Mouse (Mus musculus): Measurements from ENCODE around the gene Gid4. TPM values are rescaled to one million over a fixed set of nuclear protein-coding genes. Genes with fewer than 3 reads are reported as not detected.

The Gid4 gene
- total RNA-seq, 2 experiments from 2014 or later: 64.5 to 66.7 TPM

DNA sequence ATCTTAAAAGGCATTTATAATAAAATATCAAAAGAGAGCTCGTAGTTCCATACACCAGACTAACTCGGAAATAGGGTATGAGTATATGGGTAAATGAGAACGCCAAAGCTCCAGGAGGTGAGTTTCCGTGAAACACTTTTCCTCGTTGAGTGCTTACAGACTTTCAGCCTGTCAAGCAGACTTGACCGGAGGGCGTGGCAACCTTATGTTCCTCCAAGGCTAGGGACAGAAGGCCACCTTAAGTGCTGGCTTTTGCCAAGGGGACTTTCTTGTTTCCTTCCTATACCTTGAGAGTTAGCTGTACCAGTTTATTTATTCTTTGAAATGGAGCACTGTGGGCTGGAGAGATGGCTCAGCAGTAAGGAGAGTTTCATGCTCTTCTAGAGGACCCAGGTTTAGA lies 23.2 kb downstream of the Gid4 start:
- intact Hi-C loops (cut with DNase I): no loop called here
- DNase-seq: no peak
- no peak overlapping the region for H3K27ac ChIP-seq
- no peak for TF ChIP-seq CTCF (IDR thresholded peaks at IDR 0.05)
- H3K4me3 ChIP-seq: no peak overlapping the region

DNA sequence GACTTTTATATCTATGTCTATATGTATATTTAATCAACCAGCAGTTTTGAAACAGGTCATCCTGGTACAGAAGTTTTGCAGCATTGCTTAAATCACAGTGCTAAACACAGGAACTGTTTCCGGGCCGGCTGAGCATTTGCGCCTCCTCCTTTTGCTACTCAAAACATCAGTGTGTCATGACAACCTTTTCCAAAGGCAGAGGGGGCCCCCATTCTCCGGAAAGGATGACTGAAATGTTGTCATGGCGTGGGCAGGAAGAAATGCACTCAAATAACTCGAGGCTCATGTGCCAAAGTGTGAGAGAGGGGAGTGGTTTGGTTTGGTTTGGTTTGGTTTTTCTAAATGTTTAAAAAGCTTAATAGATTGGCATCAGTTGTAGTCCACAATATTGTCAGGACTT lies 26.0 kb downstream of the Gid4 start:
- H3K27ac ChIP-seq: no peak overlapping the region
- TF ChIP-seq CTCF (IDR thresholded peaks at IDR 0.05): no peak
- intact Hi-C loops (cut with DNase I): no loop called here
- H3K4me3 ChIP-seq: no peak overlapping the region
- no peak for DNase-seq

DNA sequence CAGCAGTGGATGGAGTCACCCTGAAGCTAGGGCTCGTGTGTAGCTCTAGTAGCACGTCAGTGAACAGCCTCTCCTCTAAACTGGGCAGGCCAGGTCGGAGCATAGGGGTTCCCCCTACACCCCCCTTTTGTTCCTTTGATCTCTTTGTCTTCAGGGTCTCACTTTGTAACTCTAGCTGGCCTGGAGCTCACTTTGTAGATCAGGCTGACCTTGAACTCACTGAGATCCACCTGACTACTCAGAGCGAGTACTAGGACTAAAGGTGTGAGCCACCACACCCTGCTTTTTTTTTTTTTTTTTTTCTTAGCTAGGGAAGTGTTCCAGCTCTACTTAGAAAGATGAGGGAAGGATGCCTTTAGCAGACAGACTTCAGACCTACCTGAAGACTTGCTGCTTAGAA lies 27.1 kb downstream of the Gid4 start:
- intact Hi-C loops (cut with DNase I): no loop called here
- no peak for DNase-seq
- Histone ChIP-seq H3K27ac (no peak overlapping the region), H3K4me3 (no peak overlapping the region)
- TF ChIP-seq CTCF (IDR thresholded peaks at IDR 0.05): no peak

DNA sequence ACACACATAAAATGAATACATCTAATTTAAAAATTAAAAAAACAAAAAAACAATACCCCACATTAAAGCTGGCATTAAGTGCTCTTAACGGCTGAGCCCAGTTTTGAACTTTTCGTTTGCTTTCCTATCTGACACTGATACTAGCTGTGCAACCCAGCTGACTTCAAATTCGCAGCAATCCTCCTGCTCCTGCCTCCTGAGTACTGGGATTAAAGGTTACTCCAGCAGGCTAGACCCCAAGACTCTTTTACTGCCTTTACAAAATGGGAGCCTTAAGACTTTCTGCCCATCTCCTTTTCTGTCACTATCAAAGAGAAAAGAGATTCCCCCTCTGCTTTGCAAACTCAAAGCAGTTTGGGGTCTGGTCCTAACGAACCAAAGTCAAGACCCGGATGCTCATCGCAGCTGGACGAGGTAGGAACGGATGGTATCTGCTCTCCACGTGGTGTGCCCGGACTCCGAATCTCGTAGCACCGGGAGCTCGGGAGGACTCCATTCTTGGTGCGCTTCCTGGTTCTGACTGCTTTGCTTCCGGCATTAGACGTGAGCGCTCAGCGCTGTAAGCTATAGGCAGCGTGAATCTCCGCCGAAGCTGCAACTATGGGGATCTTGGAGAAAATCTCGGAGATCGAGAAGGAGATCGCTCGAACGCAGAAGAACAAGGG lies 37.3 kb downstream of the Gid4 start, which contains the start of gene Drg2:
TSS of gene Drg2 (plus strand) at position 512 of the 665 bp plus-strand sequence.
- TF ChIP-seq CTCF (IDR thresholded peaks at IDR 0.05): no peak
- DNase-seq: peak; percentile 91

DNA sequence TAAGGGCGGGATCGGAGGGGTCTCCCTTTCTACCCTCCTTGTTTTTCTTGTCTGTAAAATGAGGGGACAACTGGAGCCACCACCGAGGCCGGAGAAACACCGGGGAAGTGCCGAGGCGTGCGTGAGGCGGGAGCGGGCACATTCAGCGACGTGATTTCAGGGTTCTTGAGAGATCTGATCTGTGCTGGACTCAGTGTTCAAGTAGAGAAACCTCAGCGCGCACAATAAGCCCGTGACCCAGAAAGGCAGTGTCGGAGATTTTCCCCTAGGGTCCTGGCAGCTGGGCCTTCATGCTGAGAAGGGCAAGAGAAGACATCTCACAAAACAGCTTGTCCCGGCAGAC lies 37.8 kb downstream of the Gid4 start:
- Histone ChIP-seq H3K27ac (peak overlapping the region; percentile 89), H3K4me3 (peak overlapping the region; percentile 92)
- TF ChIP-seq CTCF (IDR thresholded peaks at IDR 0.05): no peak
- intact Hi-C loops (cut with DNase I): no loop called here
- DNase-seq: peak; percentile 50

More for the DNA sequence above, 37.3 kb downstream of the Gid4 start, which contains the start of gene Drg2:
- H3K27ac ChIP-seq: peak within 1 kb of the TSS; percentile 89
- peak within 1 kb of the TSS; percentile 92 for H3K4me3 ChIP-seq
- intact Hi-C loops (cut with DNase I): no loop called here

DNA sequence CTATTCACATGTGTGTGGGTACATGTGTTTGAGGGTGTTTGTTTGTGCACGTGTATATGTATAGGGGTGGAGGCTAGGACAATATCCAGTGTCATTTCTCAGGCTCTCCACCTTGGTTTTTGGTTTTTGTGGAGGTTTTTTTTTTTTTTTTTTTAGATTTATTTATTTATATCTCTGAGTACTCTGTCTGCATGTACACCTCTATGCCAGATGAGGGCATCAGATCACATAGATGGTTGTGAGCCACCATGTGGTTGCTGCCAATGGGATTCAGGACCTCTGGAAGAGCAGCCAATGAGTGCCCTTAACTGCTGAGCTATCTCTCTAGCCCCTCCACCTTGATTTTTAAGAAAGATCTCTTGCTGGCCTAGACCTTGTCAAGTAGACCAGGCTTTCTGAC lies 41.0 kb downstream of the Gid4 start:
- Histone ChIP-seq H3K27ac (no peak overlapping the region), H3K4me3 (no peak overlapping the region)
- no peak for DNase-seq
- TF ChIP-seq CTCF (IDR thresholded peaks at IDR 0.05): peak; percentile 24; the same call in 1 of the 2 replicates
- intact Hi-C loops (cut with DNase I): no loop called here

DNA sequence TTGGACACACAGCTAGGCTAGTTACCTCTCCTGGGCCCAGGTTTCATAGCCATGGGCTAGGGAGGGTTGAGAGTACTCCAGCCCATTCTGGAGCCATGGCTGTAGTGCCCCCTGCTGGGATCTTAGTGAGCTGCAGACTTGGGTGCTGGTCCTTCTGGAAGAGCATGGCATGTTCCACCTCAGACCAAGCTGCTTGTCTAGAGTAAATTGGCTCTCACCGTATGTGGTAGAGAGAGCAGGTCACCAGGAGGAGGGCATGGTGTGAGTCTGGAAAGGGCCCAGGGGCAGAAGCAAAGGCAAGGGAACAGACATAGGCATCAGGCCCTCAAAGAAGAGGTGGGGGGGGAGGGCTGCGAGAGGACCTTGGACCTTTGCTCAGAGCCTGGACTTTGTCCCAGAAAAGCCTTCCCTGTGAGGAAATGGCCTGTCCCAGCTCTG lies 49.0 kb downstream of the Gid4 start:
- H3K27ac ChIP-seq: no peak overlapping the region
- peak; percentile 68 for TF ChIP-seq CTCF (IDR thresholded peaks at IDR 0.05)
- intact Hi-C loops (cut with DNase I): no loop called here
- DNase-seq: peak; percentile 52
- H3K4me3 ChIP-seq: no peak overlapping the region

DNA sequence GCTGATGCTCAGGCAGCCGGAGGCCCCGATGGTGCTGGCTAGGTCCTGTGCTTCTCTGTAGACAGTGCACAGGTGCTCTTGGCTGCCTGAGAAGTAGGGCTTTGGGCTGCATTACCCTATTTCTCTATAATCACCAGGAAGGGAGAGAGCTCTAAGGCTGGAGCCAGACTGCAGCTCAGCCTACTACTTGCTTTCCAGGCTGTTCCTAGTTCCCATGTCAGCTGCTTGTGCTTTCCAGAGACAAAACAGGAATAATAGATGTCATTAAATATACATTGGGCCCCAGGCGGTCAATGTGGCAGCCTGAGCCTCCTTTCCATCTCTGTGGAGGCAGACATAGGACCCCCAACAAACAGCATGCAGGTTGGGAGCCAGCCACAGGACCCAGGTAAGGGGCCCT lies 52.1 kb downstream of the Gid4 start, which contains the start of gene Myo15:
TSS of gene Myo15 (plus strand) at position 301 of the 400 bp plus-strand sequence.
- Histone ChIP-seq H3K27ac (no peak within 1 kb of the TSS), H3K4me3 (no peak within 1 kb of the TSS)
- TF ChIP-seq CTCF (IDR thresholded peaks at IDR 0.05): no peak
- DNase-seq: no peak
- intact Hi-C loops (cut with DNase I): no loop called here

DNA sequence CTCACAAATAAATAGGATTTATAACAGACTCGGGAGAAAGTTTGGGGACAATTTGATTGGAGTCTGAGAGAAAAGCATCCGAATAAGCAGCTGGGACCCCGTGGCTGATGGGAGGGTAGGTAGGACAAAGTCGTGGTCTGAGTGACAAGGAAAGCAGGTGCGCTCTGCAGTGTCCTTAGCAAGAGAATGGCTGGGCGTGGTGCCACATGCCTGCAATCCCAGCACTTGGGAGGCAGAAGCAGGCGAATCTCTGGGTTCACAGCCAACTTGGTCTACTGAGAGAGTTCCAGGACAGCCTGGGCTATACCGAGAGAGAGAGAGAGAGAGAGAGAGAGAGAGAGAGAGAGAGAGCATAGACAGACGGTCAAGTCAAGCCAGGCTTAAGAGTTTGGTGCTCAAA lies 53.8 kb downstream of the Gid4 start:
- intact Hi-C loops (cut with DNase I): no loop called here
- no peak for TF ChIP-seq CTCF (IDR thresholded peaks at IDR 0.05)
- no peak for DNase-seq
- Histone ChIP-seq H3K4me3 (no peak overlapping the region), H3K27ac (no peak overlapping the region)

DNA sequence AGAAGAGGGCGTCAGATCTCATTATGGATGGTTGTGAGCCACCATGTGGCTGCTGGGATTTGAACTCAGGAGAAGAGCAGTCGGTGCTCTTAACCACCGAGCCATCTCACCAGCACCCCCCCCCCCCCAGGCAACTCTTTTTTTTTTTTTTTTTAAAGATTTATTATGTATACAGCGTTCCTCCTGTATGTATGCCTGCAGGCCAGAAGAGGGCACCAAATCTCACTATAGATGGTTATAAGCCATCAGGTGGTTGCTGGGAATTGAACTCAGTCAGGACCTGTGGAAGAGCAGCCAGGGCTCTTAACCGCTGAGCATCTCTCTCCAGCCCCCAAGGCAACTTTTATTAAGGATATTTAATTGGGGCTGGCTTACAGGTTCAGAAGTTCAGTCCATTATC lies 57.6 kb downstream of the Gid4 start:
- no peak for TF ChIP-seq CTCF (IDR thresholded peaks at IDR 0.05)
- intact Hi-C loops (cut with DNase I): no loop called here
- DNase-seq: no peak
- H3K27ac ChIP-seq: no peak overlapping the region
- H3K4me3 ChIP-seq: no peak overlapping the region

DNA sequence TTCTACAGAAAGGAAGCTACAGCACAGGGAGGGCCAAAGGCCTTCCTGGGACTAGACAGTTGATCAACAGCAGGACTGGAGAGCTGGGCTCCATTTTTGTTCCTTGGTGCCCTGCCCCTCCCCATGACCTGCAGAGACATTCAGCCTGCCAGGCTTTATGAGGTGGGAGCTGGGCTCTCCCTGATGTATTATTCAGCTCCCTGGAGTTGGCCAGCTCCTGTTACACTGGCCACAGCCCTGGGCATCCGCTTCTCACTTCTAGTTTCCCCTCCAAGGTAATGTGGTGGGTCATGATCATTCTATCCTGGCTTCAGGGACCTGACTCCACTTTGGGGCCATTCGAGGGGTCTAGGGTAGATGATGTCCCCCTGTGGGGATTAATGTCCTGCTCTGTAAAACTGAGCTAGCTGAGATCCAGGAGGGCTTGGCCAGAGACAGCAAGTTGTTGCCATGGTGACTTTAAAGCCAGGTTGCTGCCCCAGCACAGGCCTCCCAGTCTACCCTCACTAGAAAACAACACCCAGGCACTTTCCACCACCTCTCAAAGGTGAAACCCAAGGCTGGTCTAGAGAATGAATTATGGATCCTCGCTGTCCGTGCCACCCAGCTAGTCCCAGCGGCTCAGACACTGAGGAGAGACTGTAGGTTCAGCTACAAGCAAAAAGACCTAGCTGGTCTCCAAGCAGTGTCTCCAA lies 58.9 kb downstream of the Gid4 start:
- no peak for DNase-seq
- Histone ChIP-seq H3K27ac (no peak overlapping the region), H3K4me3 (no peak overlapping the region)
- TF ChIP-seq CTCF (IDR thresholded peaks at IDR 0.05): no peak
- intact Hi-C loops (cut with DNase I): no loop called here

DNA sequence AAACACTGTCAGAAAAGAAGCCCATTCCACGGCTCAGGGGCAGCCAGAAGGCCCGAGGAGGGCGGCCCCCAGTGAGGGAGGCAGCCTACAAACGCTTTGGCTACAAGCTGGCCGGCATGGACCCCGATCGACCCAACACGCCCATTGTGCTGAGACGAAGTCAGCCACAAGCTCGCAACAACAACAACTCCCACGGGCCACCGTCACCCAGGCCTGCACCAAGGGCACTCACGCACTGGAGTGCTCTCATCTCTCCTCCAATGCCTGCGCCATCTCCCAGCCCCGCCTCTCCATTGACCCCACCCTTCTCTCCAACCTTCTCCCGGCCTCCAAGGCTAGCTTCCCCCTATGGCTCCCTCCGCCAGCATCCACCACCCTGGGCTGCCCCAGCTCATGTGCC lies 61.2 kb downstream of the Gid4 start:
- no peak overlapping the region for H3K4me3 ChIP-seq
- DNase-seq: no peak
- intact Hi-C loops (cut with DNase I): no loop called here
- no peak overlapping the region for H3K27ac ChIP-seq
- no peak for TF ChIP-seq CTCF (IDR thresholded peaks at IDR 0.05)

DNA sequence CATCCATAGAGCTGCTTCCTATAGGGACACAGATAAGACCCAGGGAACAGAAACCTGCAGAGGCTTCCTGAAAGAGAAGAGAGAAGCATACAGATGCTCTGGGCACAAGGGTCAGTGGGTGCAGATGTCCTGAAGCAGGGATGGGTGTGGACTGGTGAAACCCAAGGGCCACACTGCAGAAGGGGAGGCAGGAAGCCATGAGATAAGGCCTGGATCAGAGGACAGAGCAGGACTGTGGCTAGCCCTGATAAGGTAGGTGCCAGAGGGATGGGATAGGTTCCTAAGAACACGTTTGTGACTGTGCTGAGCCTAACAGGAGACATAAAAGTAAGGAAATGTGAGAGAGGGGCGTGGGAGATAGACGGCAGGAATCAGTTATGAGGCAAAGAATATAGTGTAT lies 69.3 kb downstream of the Gid4 start:
- DNase-seq: no peak
- H3K27ac ChIP-seq: no peak overlapping the region
- H3K4me3 ChIP-seq: no peak overlapping the region
- intact Hi-C loops (cut with DNase I): no loop called here
- no peak for TF ChIP-seq CTCF (IDR thresholded peaks at IDR 0.05)

DNA sequence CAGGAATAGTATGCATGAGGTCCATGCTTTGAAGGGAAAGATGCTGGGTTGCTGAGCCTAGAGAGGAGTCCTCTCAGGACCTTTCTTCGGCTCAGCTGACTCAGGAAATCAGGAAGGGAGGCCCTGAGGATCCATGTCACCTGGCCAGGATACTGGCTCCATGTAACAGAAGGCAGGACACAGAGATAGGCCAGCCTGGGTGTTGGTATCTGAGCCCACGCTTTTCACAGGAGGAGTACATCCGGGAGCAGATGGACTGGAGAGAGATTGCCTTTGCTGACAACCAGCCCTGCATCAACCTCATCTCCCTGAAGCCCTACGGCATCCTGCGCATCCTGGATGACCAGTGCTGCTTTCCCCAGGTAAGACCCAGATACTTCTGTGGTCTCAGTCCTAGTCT lies 75.8 kb downstream of the Gid4 start:
- intact Hi-C loops (cut with DNase I): no loop called here
- no peak overlapping the region for H3K27ac ChIP-seq
- DNase-seq: no peak
- no peak overlapping the region for H3K4me3 ChIP-seq
- TF ChIP-seq CTCF (IDR thresholded peaks at IDR 0.05): no peak

All from gastrocnemius, adult 2 months (tissue).